Comparison of ENCODE assay signal across 13 mouse cellular contexts in the genomic region with DNA sequence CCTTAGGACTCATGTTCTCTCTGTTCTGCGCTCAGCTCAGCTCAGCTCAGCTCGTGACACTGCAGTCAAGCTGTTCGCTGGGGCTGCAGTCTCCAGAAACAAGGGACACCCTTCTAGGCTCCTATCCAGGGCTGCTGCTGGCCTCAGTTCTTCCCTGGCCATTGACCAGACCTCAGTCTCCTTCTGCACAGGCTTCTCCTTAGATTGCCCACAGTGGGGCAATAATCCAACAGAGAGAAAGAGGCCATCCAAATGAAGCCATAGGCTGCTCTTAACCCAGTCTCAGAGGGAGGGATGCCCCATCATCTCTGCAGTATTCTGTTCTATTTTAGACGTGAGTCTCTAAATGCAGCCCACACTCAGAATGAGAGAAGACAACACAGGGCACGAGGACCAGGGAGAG. TPM values are rescaled to one million over a fixed set of nuclear protein-coding genes. Genes with fewer than 3 reads are reported as not detected.
A peak's percentile ranks its signal among the peaks of the same experiment; 100 is the strongest.
DNase-seq lines count a peak whose midpoint lies in the region; ATAC-seq lines count a peak whose summit lies in the region.
"Had no signal": no experiment of that assay in that cellular context is flagged by ENCODE, and none has a peak within 500 bp of the region (broad histone marks: within the 10 kb centered on the region; RNA-seq: fewer than 3 reads in every experiment).

No protein-coding gene starts in this region.

- no peak overlapping the region for H3K9ac ChIP-seq in intestine, embryonic 16.5 days (ENCODE audit: low read depth, low read length)
- H3K9ac ChIP-seq: embryonic facial prominence, embryonic 15.5 days; lung, embryonic 15.5 days had no signal

- peak; percentile 12 for DNase-seq in gastrocnemius, postnatal 10 days
- no peak for DNase-seq in gastrocnemius, adult 18-20 months (ENCODE audit: low spot score)
- peak; percentile 88 for DNase-seq in adipocyte (ENCODE audit: low spot score)
- DNase-seq in left cerebral cortex, postnatal 14 days (ENCODE audit: low spot score in 2 of 2): peak; percentile 52 to 81
- no peak for DNase-seq in spleen, adult 12 weeks (ENCODE audit: low spot score)
- no peak for DNase-seq in embryo, embryonic 9.5 days (ENCODE audit: extremely low spot score)
- DNase-seq: spleen, adult 18-20 months had no signal

- intact Hi-C loops in left cerebral cortex, postnatal 14 days (cut with DNase I): no loop called here

- no peak overlapping the region for H3K4me3 ChIP-seq in intestine, embryonic 16.5 days (ENCODE audit: low read length)
- H3K4me3 ChIP-seq: embryonic facial prominence, embryonic 15.5 days; lung, embryonic 15.5 days had no signal

- WGBS in intestine, embryonic 16.5 days: 76% methylated on average over 5 of the region's 5 CpGs

- no peaks in the 10 kb centered on the region for H3K27me3 ChIP-seq in intestine, embryonic 16.5 days (replicated peaks; ENCODE audit: control insufficient read depth, insufficient read depth, low read length)
- H3K27me3 ChIP-seq: embryonic facial prominence, embryonic 15.5 days; lung, embryonic 15.5 days had no signal

- no peaks in the 10 kb centered on the region for H3K4me1 ChIP-seq in intestine, embryonic 16.5 days (ENCODE audit: control insufficient read depth, insufficient read depth, low read length)
- H3K4me1 ChIP-seq: embryonic facial prominence, embryonic 15.5 days had no signal

- no peak overlapping the region for H3K27ac ChIP-seq in intestine, embryonic 16.5 days (ENCODE audit: low read length)
- H3K27ac ChIP-seq: embryonic facial prominence, embryonic 15.5 days; lung, embryonic 15.5 days had no signal

- no peak overlapping the region for H3K4me2 ChIP-seq in intestine, embryonic 16.5 days (ENCODE audit: low read depth, low read length)
- H3K4me2 ChIP-seq: embryonic facial prominence, embryonic 15.5 days; lung, embryonic 15.5 days had no signal

- no peaks in the 10 kb centered on the region for H3K36me3 ChIP-seq in intestine, embryonic 16.5 days (ENCODE audit: control insufficient read depth, insufficient read depth, low read length)
- H3K36me3 ChIP-seq: embryonic facial prominence, embryonic 15.5 days; lung, embryonic 15.5 days had no signal

- H3K9me3 ChIP-seq in intestine, embryonic 16.5 days (ENCODE audit: control insufficient read depth, low read length): no peaks in the 10 kb centered on the region
- H3K9me3 ChIP-seq: embryonic facial prominence, embryonic 15.5 days; lung, embryonic 15.5 days had no signal

- ATAC-seq in frontal cortex, adult (ENCODE audit: low TSS enrichment): peak; percentile 86
- ATAC-seq in intestine, embryonic 16.5 days: no peak
- ATAC-seq: activated CD4-positive, CD25-positive, alpha-beta regulatory T cell, adult 4 months had no signal

RNA-seq across cellular contexts. Expression of a gene that starts 15.3 kb away (rescaled TPM):
- total RNA-seq in gastrocnemius, postnatal 10 days (2021): under 1 TPM; 0.27 to 0.42 TPM
- total RNA-seq in gastrocnemius, adult 18-20 months (2021): under 1 TPM; 0.19 to 0.30 TPM
- 10 to 100 TPM; 22.1 to 24.0 TPM for total RNA-seq in left cerebral cortex, postnatal 14 days (2021)
- polyA plus RNA-seq in intestine, embryonic 16.5 days (2015; fragmentation: Nextera tagmentation; extraction: Ambion mirVana): 1.4 and 1.6 TPM in 2 replicates
- polyA plus RNA-seq: C2C12 had no signal

Comparison
In these comparisons a context has a peak if more than half of its experiments do, and no peak if none do; other contexts are left out.
1. DNase-seq: peak in gastrocnemius, postnatal 10 days (single experiment), adipocyte (single experiment) and left cerebral cortex, postnatal 14 days (2 of 2); none in gastrocnemius, adult 18-20 months (single experiment), spleen, adult 12 weeks (single experiment) and embryo, embryonic 9.5 days (single experiment).
2. RNA of a gene that starts 15.3 kb away (total RNA-seq): 22.1 to 24.0 TPM in left cerebral cortex, postnatal 14 days; 0.27 to 0.42 TPM in gastrocnemius, postnatal 10 days and 0.19 to 0.30 TPM in gastrocnemius, adult 18-20 months; every median in the first group is over 10 times any median in the second.